Mouse (Mus musculus): ENCODE data around the gene Myh7. TPM values are rescaled to one million over a fixed set of nuclear protein-coding genes. Genes with fewer than 3 reads are reported as not detected.

Gene Myh7
- polyA plus RNA-seq, 1 experiment from 2014 or later: 0.55 TPM

GRCm38 (mm10) chr14:54943971-54944370 lies 50.5 kb downstream of the Myh7 start:
- no peak for DNase-seq (ENCODE audit: low spot score)

- no peak for DNase-seq (ENCODE audit: low spot score)
Observed at GRCm38 (mm10) chr14:54942479-54942878, 51.9 kb downstream of the Myh7 start.

- no peak for DNase-seq (ENCODE audit: low spot score)
Observed at GRCm38 (mm10) chr14:54941024-54941978, 53.1 kb downstream of the Myh7 start.

- no peak for DNase-seq (ENCODE audit: low spot score)
Observed at GRCm38 (mm10) chr14:54940176-54940530, 54.3 kb downstream of the Myh7 start.

GRCm38 (mm10) chr14:54939434-54940175 lies 54.8 kb downstream of the Myh7 start:
- DNase-seq (ENCODE audit: low spot score): peak; percentile 73

- DNase-seq (ENCODE audit: low spot score): no peak
Observed at GRCm38 (mm10) chr14:54938431-54939219, 55.8 kb downstream of the Myh7 start.

GRCm38 (mm10) chr14:54937361-54938182 lies 56.9 kb downstream of the Myh7 start:
- DNase-seq (ENCODE audit: low spot score): no peak

- no peak for DNase-seq (ENCODE audit: low spot score)
Observed at GRCm38 (mm10) chr14:54936831-54937160, 57.6 kb downstream of the Myh7 start.

GRCm38 (mm10) chr14:54935904-54936830 lies 58.3 kb downstream of the Myh7 start, which contains the start of gene Cmtm5:
TSS of gene Cmtm5 (plus strand) at chr14:54936261.
- no peak for DNase-seq (ENCODE audit: low spot score)

- DNase-seq (ENCODE audit: low spot score): no peak
Observed at GRCm38 (mm10) chr14:54932645-54933150, 61.7 kb downstream of the Myh7 start, which contains the start of gene Il25. TSS of gene Il25 (plus strand) at chr14:54932695.

- no peak for DNase-seq (ENCODE audit: low spot score)
Observed at GRCm38 (mm10) chr14:54930431-54930830, 64.0 kb downstream of the Myh7 start.

- DNase-seq (ENCODE audit: low spot score): no peak
Observed at GRCm38 (mm10) chr14:54929801-54930200, 64.6 kb downstream of the Myh7 start.

GRCm38 (mm10) chr14:54927296-54927695 lies 67.1 kb downstream of the Myh7 start:
- no peak for DNase-seq (ENCODE audit: low spot score)

GRCm38 (mm10) chr14:54926401-54927158 lies 67.8 kb downstream of the Myh7 start:
- DNase-seq (ENCODE audit: low spot score): no peak

- no peak for DNase-seq (ENCODE audit: low spot score)
Observed at GRCm38 (mm10) chr14:54925349-54926342, 68.8 kb downstream of the Myh7 start, which contains the start of gene Efs. TSS of gene Efs (minus strand) at chr14:54926126.

GRCm38 (mm10) chr14:54924641-54925348 lies 69.6 kb downstream of the Myh7 start:
- no peak for DNase-seq (ENCODE audit: low spot score)
